Mouse (Mus musculus): Measurements from ENCODE around the gene Proz.

DNA sequence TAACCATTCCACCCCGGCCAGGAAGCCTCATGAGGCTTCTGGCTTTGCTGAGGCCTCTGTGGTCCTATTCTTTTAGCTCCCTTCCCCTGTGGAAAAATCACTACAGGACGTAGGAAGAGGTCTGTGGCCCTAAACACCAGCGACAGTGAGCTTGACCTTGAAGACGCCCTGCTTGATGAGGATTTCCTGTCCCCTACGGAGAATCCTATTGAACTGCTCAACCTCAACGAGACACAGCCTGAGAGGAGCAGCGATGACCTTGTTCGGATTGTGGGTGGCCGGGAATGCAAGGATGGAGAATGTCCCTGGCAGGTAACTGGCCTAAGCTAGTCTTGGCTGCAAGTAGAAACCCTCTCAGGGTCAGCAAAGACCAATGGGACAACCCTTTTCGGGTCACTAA is 10.2 kb upstream of the Proz start:
- no peak for TF ChIP-seq CTCF (conservative IDR thresholded peaks at IDR 0.05; ENCODE audit: insufficient read depth, insufficient read length, low read depth, low read length)
- no peak for TF ChIP-seq POLR2A (IDR thresholded peaks at IDR 0.05; ENCODE audit: low read depth, low read length)

Measured in kidney, adult 2 months (tissue).